Mouse (Mus musculus) spleen, adult 2 months (tissue): ENCODE data around the gene Flnb.

Source experiments
- CTCF ChIP-seq: fragments of 200-500 bp; IDR thresholded peaks from 2 replicates; pipeline ENCODE4 v1.5.1; 2011; ENCODE audit warnings: mild to moderate bottlenecking, inconsistent platforms; ENCODE audit not compliant: insufficient read depth, insufficient read length, insufficient replicate concordance; ENCODE audit errors: extremely low read depth
- POLR2A ChIP-seq: fragments of 200-500 bp; IDR thresholded peaks from 2 replicates; pipeline ENCODE4 v1.6.1; 2011; ENCODE audit warnings: low read depth, low read length, inconsistent platforms

DNA sequence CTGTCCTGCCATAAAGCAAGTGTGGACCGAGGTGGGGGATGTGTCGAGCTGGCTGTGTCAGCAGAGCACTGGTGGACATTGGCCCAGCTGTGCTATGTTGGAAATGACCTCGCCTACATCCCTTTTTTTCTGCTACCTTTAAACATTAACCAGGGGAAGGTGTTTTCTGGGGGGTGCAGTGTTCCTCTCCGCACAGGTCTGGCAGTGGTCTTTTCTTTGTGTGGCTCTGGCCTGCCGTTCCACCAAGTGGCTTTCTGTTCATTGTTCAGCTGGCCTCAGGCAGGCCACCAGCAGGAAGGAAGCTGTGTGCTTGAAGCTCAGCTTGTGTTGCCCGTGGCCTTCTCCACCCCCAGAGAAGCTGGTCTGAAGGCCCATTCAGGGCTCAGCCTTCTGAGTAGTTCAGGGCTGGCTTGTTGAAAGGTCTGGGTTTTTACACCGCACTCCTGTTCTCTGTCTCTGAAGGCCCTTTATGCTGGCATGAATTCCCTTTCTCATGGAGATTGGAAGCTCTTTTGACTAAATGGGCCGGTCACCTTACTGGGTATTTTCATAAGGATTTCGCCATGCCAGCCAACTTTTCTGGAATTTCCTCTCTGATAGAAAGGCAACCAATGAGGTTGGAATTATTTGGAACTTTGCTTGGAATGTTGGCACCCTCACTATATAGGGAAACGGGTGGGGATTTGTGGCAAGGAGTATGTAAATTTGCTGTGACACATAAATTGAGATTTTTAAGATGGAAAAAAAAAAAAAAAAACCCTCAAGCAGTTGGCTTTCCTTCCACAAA lies 8.6 kb downstream of the Flnb start:
- TF ChIP-seq CTCF (no peak), POLR2A (no peak)
